ENCODE assay signal across 9 mouse cellular contexts in genomic region chr9:78005481-78005880, GRCm38 (mm10). TPM values are rescaled to one million over a fixed set of nuclear protein-coding genes. Genes with fewer than 3 reads are reported as not detected.
A peak's percentile ranks its signal among the peaks of the same experiment; 100 is the strongest.
DNase-seq lines count a peak whose midpoint lies in the region; ATAC-seq and TF ChIP-seq lines count a peak whose summit lies in the region.
"Had no signal": no experiment of that assay in that cellular context is flagged by ENCODE, and none has a peak within 500 bp of the region (broad histone marks: within the 10 kb centered on the region; RNA-seq: fewer than 3 reads in every experiment).

No protein-coding gene starts in this region.

- 56% methylated on average over 3 of the region's 3 CpGs for WGBS in liver, adult 2 months

- peaks cover 6% of the 10 kb centered on the region; the same call in 1 of the 2 replicates for H3K4me1 ChIP-seq in liver, adult 2 months (ENCODE audit: control insufficient read depth, insufficient read depth, low read length)

- no peaks in the 10 kb centered on the region for H3K27me3 ChIP-seq in liver, adult 2 months (ENCODE audit: control insufficient read depth, insufficient read depth, low read length)
- H3K27me3 ChIP-seq: heart, embryonic 15.5 days had no signal

- no peak overlapping the region for H3K27ac ChIP-seq in liver, adult 2 months (replicated peaks; ENCODE audit: insufficient read depth, low read depth, low read length)

- TF ChIP-seq POLR2A in liver, adult 2 months (IDR thresholded peaks at IDR 0.05; ENCODE audit: extremely low read depth, insufficient read depth, low read length) = no peak

- peak; percentile 48 for DNase-seq in adrenal gland, postnatal 10 days
- DNase-seq in adrenal gland, postnatal 4 days (ENCODE audit: low spot score in 2 of 2) = no peak
- DNase-seq in retina, postnatal 1 day = peak; percentile 47
- no peak for DNase-seq in retina, embryonic 14.5 days (ENCODE audit: low spot score)
- DNase-seq in liver, adult 2 months (ENCODE audit: extremely low read depth, low read depth, low spot score) = no peak
- peak; percentile 74 for DNase-seq in testis, postnatal 10 days (ENCODE audit: low spot score)
- DNase-seq in gastrocnemius, postnatal 14 days = no peak

- ATAC-seq in inflammation-experienced regulatory T-cells, adult 6 months = no peak

- no peak overlapping the region for H3K9ac ChIP-seq in liver, adult 2 months (ENCODE audit: low read depth, low read length)
- H3K9ac ChIP-seq: heart, embryonic 15.5 days had no signal

- H3K36me3 ChIP-seq in liver, adult 2 months (ENCODE audit: control insufficient read depth, insufficient read depth, low read length) = no peaks in the 10 kb centered on the region
- H3K36me3 ChIP-seq: heart, embryonic 15.5 days had no signal

- no peak overlapping the region for H3K4me3 ChIP-seq in liver, adult 2 months (ENCODE audit: insufficient read depth, low read depth, low read length)
- H3K4me3 ChIP-seq: heart, embryonic 15.5 days had no signal

- no peaks in the 10 kb centered on the region for H3K79me2 ChIP-seq in liver, adult 2 months (ENCODE audit: control insufficient read depth, insufficient read depth, low read length)

- TF ChIP-seq CTCF in liver, adult 2 months (IDR thresholded peaks at IDR 0.05; ENCODE audit: low read depth, low read length) = peak; percentile 57

- intact Hi-C loops in gastrocnemius, postnatal 14 days (cut with DNase I; ENCODE audit: low total_unique reads) = loop anchor here (5.0 kb wide), 1 partner anchor 198 kb away; no protein-coding TSS in a partner anchor

RNA-seq across cellular contexts. Expression of gene Gcm1, which starts 46.2 kb away (rescaled TPM):
- total RNA-seq in adrenal gland, postnatal 10 days (2021) = not detected
- not detected for total RNA-seq in adrenal gland, postnatal 4 days (2021)
- total RNA-seq in liver, adult 2 months (2014; rRNA removed) = not detected in 2 replicates
- polyA plus RNA-seq in liver, adult 2 months (2012; rRNA removed) = not detected in 2 replicates
- polyA plus RNA-seq in inflammation-experienced regulatory T-cells, adult 6 months (2017; shearing (Covaris generic)) = not detected
- not detected for total RNA-seq in gastrocnemius, postnatal 14 days (2021)
- polyA plus RNA-seq: heart, embryonic 15.5 days had no signal

Comparison
In these comparisons a context has a peak if more than half of its experiments do, and no peak if none do; other contexts are left out.
1. DNase-seq: peak in adrenal gland, postnatal 10 days (single experiment), retina, postnatal 1 day (single experiment) and testis, postnatal 10 days (single experiment); none in adrenal gland, postnatal 4 days (0 of 2), retina, embryonic 14.5 days (single experiment), liver, adult 2 months (single experiment) and gastrocnemius, postnatal 14 days (single experiment).